Mouse (Mus musculus) ES-E14 (cell line): ENCODE data around the gene Gm49380. TPM values are rescaled to one million over a fixed set of nuclear protein-coding genes. Genes with fewer than 3 reads are reported as not detected.

Source experiments
- DNase-seq: peaks from one replicate; pipeline ENCODE4 v3.0.0-alpha.2; 2013; ENCODE audit warnings: low read depth, low spot score
- H3K27ac ChIP-seq: 2 replicates; pipeline ENCODE4 v1.5.1; 2012; ENCODE audit warnings: low read depth, mild to moderate bottlenecking, low read length, moderate library complexity, mixed read lengths; ENCODE audit not compliant: poor library complexity, insufficient read depth, severe bottlenecking
- H3K36me3 ChIP-seq: 2 replicates; pipeline ENCODE4 v1.6.1; 2012; ENCODE audit warnings: mild to moderate bottlenecking, low read length, moderate library complexity, mixed read lengths; ENCODE audit not compliant: control insufficient read depth, poor library complexity, insufficient read depth, severe bottlenecking
- H3K4me1 ChIP-seq, 2 experiments: fragments of 150-350 bp in 1 of 2; sonication (generic) in 1 of 2; 2 replicates each; pipeline ENCODE4 v1.6.1; 2012; ENCODE audit warnings: low read length in 2 of 2, mild to moderate bottlenecking in 1 of 2, mixed read lengths in 1 of 2; ENCODE audit not compliant: control insufficient read depth in 2 of 2, insufficient read depth in 2 of 2, poor library complexity in 1 of 2
- H3K4me3 ChIP-seq, 2 experiments: fragments of 150-350 bp in 1 of 2; sonication (generic) in 1 of 2; 2 replicates each; pipeline ENCODE4 v1.5.1; 2012; ENCODE audit warnings: low read length in 2 of 2, low read depth in 1 of 2, mild to moderate bottlenecking in 1 of 2, mixed read lengths in 1 of 2; ENCODE audit not compliant: insufficient read depth in 1 of 2, poor library complexity in 1 of 2, severe bottlenecking in 1 of 2
- H3K9ac ChIP-seq: 2 replicates; pipeline ENCODE4 v1.6.1; 2012; ENCODE audit warnings: low read depth, mild to moderate bottlenecking, low read length, mixed read lengths; ENCODE audit not compliant: poor library complexity, insufficient read depth, severe bottlenecking
- H3K9me3 ChIP-seq: fragments of 150-350 bp; sonication (generic); 2 replicates; pipeline ENCODE4 v1.6.1; 2012; ENCODE audit warnings: low read depth, mild to moderate bottlenecking, low read length; ENCODE audit not compliant: control insufficient read depth, insufficient read depth
- CHD2 ChIP-seq: IDR thresholded peaks from 2 replicates; pipeline ENCODE4 v1.6.1; 2014; ENCODE audit warnings: mild to moderate bottlenecking, low read depth, low read length, inconsistent platforms
- HCFC1 ChIP-seq: IDR thresholded peaks from 2 replicates; pipeline ENCODE4 v1.6.1; 2012; ENCODE audit warnings: low read length, inconsistent platforms, borderline replicate concordance; ENCODE audit not compliant: insufficient read depth
- MAFK ChIP-seq: IDR thresholded peaks from 2 replicates; pipeline ENCODE4 v1.6.1; 2014; ENCODE audit warnings: mild to moderate bottlenecking, low read depth, low read length, inconsistent platforms; ENCODE audit not compliant: insufficient read depth
- ZC3H11A ChIP-seq: IDR thresholded peaks from 2 replicates; pipeline ENCODE4 v1.6.1; 2012; ENCODE audit warnings: low read depth, mild to moderate bottlenecking, inconsistent platforms, low read length, borderline replicate concordance
- ZNF384 ChIP-seq: IDR thresholded peaks from 2 replicates; pipeline ENCODE4 v1.6.1; 2012; ENCODE audit warnings: low read depth, low read length, inconsistent platforms
- in situ Hi-C, 2 experiments: fragments of 600-800 bp; cut with MboI; formaldehyde crosslinking; loops; one replicate each; pipeline ENCODE4 v1.15.1; 2025; ENCODE audit warnings: low sequenced_read_pairs in 2 of 2, inconsistent platforms in 1 of 2; ENCODE audit not compliant: unreplicated experiment in 2 of 2
- total RNA-seq: library from RNA; depleted of rRNA; stranded (reverse); fragments of 300-350 nt; gene quantifications from 2 replicates; pipeline ENCODE4 v1.2.3, GENCODE M21; 2012

The Gm49380 gene
- total RNA-seq, 1 experiment = 0.18 TPM

GRCm38 (mm10) chr9:44047571-44048490 lies 65.5 kb downstream of the Gm49380 start:
- H3K4me1 ChIP-seq = peaks cover 0 to 13% of the 10 kb centered on the region in 2 experiments; a peak in 2 of 4 replicates
- DNase-seq = no peak
- H3K27ac ChIP-seq = no peak overlapping the region
- TF ChIP-seq MAFK (no peak), CHD2 (no peak), ZNF384 (no peak), HCFC1 (no peak), ZC3H11A (no peak)
- no peak overlapping the region for H3K9ac ChIP-seq
- H3K9me3 ChIP-seq = no peaks in the 10 kb centered on the region
- in situ Hi-C loops = no loop called here
- no peak overlapping the region for H3K4me3 ChIP-seq
- H3K36me3 ChIP-seq = peaks cover 2% of the 10 kb centered on the region

DNA sequence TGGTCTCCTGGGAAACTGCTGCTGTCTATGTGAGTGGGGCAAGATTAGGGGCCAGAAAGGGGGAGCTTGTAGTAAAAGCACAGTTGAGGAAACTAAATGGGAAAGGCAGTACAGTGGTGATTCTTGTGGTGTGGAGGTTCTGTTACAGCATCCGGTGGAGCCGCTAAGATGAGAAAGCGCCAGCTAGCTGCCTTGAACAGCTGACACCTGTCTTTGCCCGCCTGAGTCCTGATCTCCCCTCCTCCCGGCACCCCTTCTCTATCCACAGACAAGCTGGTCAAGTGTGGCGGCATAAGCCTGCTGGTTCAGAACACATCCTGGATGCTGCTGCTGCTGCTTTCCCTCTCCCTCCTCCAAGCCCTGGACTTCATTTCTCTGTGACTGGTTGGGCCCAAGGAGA lies 66.2 kb downstream of the Gm49380 start:
- TF ChIP-seq MAFK (no peak), HCFC1 (no peak), ZC3H11A (no peak), ZNF384 (no peak), CHD2 (no peak)
- no peaks in the 10 kb centered on the region for H3K9me3 ChIP-seq
- H3K4me3 ChIP-seq = no peak overlapping the region
- in situ Hi-C loops = no loop called here
- no peak overlapping the region; the same call in 1 of the 2 replicates for H3K27ac ChIP-seq
- H3K4me1 ChIP-seq = peaks cover 0 to 15% of the 10 kb centered on the region in 2 experiments; a peak in 2 of 4 replicates
- H3K9ac ChIP-seq = no peak overlapping the region
- H3K36me3 ChIP-seq = peaks cover 2% of the 10 kb centered on the region
- DNase-seq = no peak

GRCm38 (mm10) chr9:44046426-44046825 lies 66.9 kb downstream of the Gm49380 start:
- TF ChIP-seq CHD2 = no peak
- TF ChIP-seq ZC3H11A = no peak
- TF ChIP-seq ZNF384 = no peak
- no peak for TF ChIP-seq MAFK
- TF ChIP-seq HCFC1 = no peak
- peaks cover 0 to 15% of the 10 kb centered on the region in 2 experiments; a peak in 2 of 4 replicates for H3K4me1 ChIP-seq
- no peak overlapping the region for H3K4me3 ChIP-seq
- DNase-seq = no peak
- H3K27ac ChIP-seq = no peak overlapping the region
- H3K9me3 ChIP-seq = no peaks in the 10 kb centered on the region
- H3K36me3 ChIP-seq = peaks cover 2% of the 10 kb centered on the region
- in situ Hi-C loops = no loop called here
- H3K9ac ChIP-seq = no peak overlapping the region

DNA sequence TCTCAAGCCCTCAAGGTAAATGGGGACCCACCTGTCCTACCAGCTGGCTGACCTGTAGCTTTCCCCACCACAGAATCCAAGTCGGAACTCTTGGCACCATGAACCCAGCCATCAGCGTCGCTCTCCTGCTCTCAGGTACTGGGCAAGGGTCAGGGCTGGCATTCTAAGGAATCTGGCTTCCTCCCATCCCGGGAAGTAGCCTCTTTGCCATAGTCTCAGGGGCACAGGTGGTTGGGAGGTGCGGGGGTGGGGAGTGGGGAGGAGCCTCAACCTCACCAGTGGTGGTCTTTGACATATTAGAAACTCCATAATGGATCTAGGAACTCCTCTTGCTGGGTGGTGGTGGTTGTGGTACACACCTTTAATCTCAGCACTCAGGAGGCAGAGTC lies 67.4 kb downstream of the Gm49380 start:
- H3K36me3 ChIP-seq = peaks cover 2% of the 10 kb centered on the region
- H3K9me3 ChIP-seq = no peaks in the 10 kb centered on the region
- H3K4me1 ChIP-seq = peaks cover 0 to 16% of the 10 kb centered on the region in 2 experiments; a peak in 2 of 4 replicates
- TF ChIP-seq ZC3H11A (no peak), CHD2 (no peak), MAFK (no peak), HCFC1 (no peak), ZNF384 (no peak)
- no peak overlapping the region for H3K9ac ChIP-seq
- H3K27ac ChIP-seq = no peak overlapping the region
- in situ Hi-C loops = no loop called here
- no peak for DNase-seq
- H3K4me3 ChIP-seq = no peak overlapping the region
